Mouse (Mus musculus): ENCODE data around the gene Tmem102.

- no peak for TF ChIP-seq CTCF (IDR thresholded peaks at IDR 0.05; ENCODE audit: low read depth, low read length)
- TF ChIP-seq TAL1 (conservative IDR thresholded peaks at IDR 0.05; ENCODE audit: low read depth, low read length): no peak
Measured at GRCm38 (mm10) chr11:69849128-69849527, 43.7 kb upstream of the Tmem102 start.
